Mouse (Mus musculus) hindbrain, embryonic 10.5 days (tissue): ENCODE data around the gene Iqcc. TPM values are rescaled to one million over a fixed set of nuclear protein-coding genes. Genes with fewer than 3 reads are reported as not detected.

Source experiments
- DNase-seq: peaks from one replicate; pipeline ENCODE4 v3.0.0-alpha.2; 2017; ENCODE audit warnings: low spot score
- H3K27ac ChIP-seq: fragments of 300-500 bp; sonication (generic); 2 replicates; pipeline ENCODE4 v1.5.1; 2016; ENCODE audit warnings: mild to moderate bottlenecking, moderate library complexity
- H3K27me3 ChIP-seq: fragments of 300-500 bp; sonication (generic); 2 replicates; pipeline ENCODE4 v1.6.1; 2016; ENCODE audit warnings: mild to moderate bottlenecking; ENCODE audit not compliant: poor library complexity, insufficient read depth, severe bottlenecking
- H3K36me3 ChIP-seq: fragments of 300-500 bp; sonication (generic); 2 replicates; pipeline ENCODE4 v1.6.1; 2016; ENCODE audit warnings: mild to moderate bottlenecking, moderate library complexity
- H3K4me1 ChIP-seq: fragments of 300-500 bp; sonication (generic); replicated peaks from 2 replicates; pipeline ENCODE4 v1.6.1; 2016; ENCODE audit warnings: mild to moderate bottlenecking
- H3K4me3 ChIP-seq: fragments of 300-500 bp; sonication (generic); 2 replicates; pipeline ENCODE4 v1.5.1; 2016; ENCODE audit warnings: mild to moderate bottlenecking, moderate library complexity
- H3K9me3 ChIP-seq: fragments of 300-500 bp; sonication (generic); 2 replicates; pipeline ENCODE4 v1.6.1; 2016; ENCODE audit warnings: mild to moderate bottlenecking, moderate library complexity
- WGBS: fragments of 180-500 bp; shearing (Covaris S2); methylation state at CpG from one replicate; pipeline ENCODE4 v1.1.7; 2016; 5-methylcytosine and 5-hydroxymethylcytosine counted together
- polyA plus RNA-seq: library from polyadenylated mRNA; unstranded; fragments of >200 nt; fragmentation: Nextera tagmentation; extraction: Ambion mirVana; gene quantifications from 2 replicates; pipeline ENCODE4 v1.2.1, GENCODE M21; 2016

Gene Iqcc
- polyA plus RNA-seq, 1 experiment from 2014 or later: 27.7 TPM

DNA sequence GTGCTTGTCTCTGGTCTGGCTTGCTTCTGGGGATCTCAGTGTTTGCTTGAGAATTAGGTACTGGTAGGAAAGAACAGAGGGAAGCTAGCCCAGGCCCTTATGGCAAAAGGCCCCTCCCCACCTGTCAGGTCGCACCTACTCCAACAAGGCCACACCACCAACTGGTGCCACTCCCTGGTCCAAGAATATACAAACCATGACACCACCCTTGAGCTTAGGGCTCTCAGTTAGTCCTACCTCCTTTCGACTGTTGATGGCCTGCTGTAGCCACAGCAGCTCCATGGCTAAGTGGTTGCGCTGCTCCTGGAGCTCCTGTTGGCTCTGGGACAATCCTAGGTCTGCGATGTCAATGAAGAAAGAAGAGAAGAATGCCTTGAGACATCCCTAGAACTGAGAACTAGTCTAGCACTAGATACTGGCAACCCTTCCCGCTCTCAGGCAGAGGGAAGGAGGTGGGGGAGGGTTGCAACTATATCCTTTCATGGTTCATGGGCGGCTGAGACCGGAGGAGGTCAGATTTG is 1.7 kb downstream of the Iqcc start:
- H3K27ac ChIP-seq: no peak overlapping the region
- no peaks in the 10 kb centered on the region for H3K9me3 ChIP-seq
- DNase-seq: no peak
- WGBS: 94% methylated on average over 7 of the region's 7 CpGs
- H3K4me1 ChIP-seq: peaks cover 22% of the 10 kb centered on the region
- peak overlapping the region; percentile 7; the same call in 1 of the 2 replicates for H3K4me3 ChIP-seq
- H3K27me3 ChIP-seq: no peaks in the 10 kb centered on the region
- H3K36me3 ChIP-seq: peaks cover 32% of the 10 kb centered on the region

DNA sequence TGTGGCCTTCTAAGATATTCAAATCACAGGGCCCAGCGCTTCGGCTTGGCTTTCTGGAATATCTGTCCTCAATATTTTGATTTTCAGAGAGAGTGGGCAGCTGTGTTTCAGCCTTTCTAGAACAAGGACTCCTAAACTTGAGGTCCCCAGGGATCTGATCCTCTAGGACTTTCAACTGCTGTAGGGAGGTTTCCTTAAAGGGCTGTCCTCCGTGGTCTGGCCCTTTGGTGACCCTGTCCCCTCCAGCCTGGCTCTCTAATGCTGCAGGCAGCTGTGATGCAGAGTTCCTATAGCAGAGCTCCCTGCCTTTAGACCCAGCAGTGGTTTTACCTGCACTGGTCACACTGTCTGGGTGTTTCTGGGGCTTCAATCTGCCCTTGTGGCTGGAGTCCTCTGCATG is 2.3 kb downstream of the Iqcc start:
- Histone ChIP-seq H3K36me3 (peaks cover 32% of the 10 kb centered on the region), H3K9me3 (no peaks in the 10 kb centered on the region), H3K4me1 (peaks cover 17% of the 10 kb centered on the region), H3K4me3 (no peak overlapping the region), H3K27ac (no peak overlapping the region), H3K27me3 (no peaks in the 10 kb centered on the region)
- WGBS: 91% methylated on average over 3 of the region's 3 CpGs
- no peak for DNase-seq

DNA sequence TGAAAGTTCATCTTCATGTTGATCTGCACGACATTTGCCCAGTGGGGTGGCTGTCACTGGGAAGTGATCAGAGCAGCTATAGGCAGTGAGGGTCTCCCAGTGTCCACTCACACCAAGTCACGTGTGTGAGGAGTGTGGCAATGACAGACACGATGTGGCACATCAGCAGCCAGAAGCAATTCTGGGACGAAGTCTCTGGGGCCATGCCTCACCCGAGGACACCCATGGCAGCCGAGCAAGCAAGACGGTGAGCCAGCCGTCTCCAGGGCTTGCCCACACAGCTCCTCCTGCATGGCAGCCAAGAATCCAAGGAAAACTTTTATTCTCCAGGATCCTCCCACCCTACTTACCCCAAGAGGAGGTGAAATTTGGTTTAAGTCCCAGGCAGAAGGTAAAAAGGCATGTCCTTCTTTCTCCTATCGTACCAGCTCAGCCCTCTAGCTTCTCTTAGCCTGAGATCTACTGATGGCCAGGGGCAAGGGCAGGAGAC is 3.1 kb downstream of the Iqcc start:
- WGBS: 89% methylated on average over 9 of the region's 9 CpGs
- Histone ChIP-seq H3K9me3 (no peaks in the 10 kb centered on the region), H3K36me3 (peaks cover 28% of the 10 kb centered on the region), H3K27ac (no peak overlapping the region), H3K4me1 (peaks cover 17% of the 10 kb centered on the region), H3K27me3 (no peaks in the 10 kb centered on the region), H3K4me3 (no peak overlapping the region)
- DNase-seq: no peak

DNA sequence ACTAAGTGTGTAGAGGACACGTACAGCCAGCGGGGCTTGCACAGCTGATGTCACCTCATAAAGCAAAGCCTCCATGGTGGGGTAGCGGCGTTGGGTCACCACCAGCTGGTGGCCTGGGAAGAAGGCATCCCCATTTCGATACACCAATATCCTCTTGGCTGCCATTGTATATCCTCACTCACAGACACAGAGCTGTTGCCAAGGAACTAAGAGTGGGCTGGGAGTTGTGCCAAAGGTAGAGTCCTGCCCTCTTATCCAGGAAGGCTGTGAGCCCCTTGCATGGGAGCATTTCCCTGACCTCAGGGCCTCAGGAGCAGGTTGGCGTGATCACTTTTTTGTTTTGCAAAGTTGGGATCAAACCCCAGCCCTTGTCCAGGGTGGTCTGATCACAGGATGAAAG is 4.8 kb downstream of the Iqcc start, which contains the start of gene Dcdc2b:
Gene Dcdc2b, minus strand, starts transcription at position 165 of the 400 bp plus-strand sequence.
- WGBS: 90% methylated on average over 6 of the region's 6 CpGs
- DNase-seq: no peak
- H3K27me3 ChIP-seq: no peaks in the 10 kb centered on the region
- no peaks in the 10 kb centered on the region for H3K9me3 ChIP-seq
- H3K36me3 ChIP-seq: peaks cover 34% of the 10 kb centered on the region
- no peak within 1 kb of the TSS for H3K4me3 ChIP-seq
- H3K4me1 ChIP-seq: peaks cover 14% of the 10 kb centered on the region
- no peak within 1 kb of the TSS for H3K27ac ChIP-seq

DNA sequence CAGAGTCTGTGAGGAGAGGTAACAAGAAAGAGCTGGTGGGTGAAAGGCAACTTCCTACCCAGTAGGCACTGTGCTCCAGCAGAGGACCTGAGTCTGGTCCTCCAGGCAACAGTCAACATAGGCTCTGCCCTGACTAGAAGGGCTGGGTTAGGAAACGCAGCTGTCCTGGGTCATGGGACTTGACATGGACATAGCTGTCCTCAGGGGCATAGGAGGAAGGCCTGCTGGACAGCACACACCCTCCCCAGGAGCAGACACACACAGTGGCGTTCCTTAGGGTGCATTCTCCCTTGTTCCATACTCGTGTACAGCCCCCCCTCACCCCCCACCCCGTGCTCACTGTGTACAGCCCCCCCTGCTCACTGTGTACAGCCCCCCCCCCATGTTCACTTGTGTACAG is 8.4 kb downstream of the Iqcc start:
- H3K27ac ChIP-seq: no peak overlapping the region
- H3K27me3 ChIP-seq: no peaks in the 10 kb centered on the region
- no peaks in the 10 kb centered on the region for H3K4me1 ChIP-seq
- H3K9me3 ChIP-seq: no peaks in the 10 kb centered on the region
- WGBS: 72% methylated on average over 4 of the region's 4 CpGs
- peaks cover 44% of the 10 kb centered on the region for H3K36me3 ChIP-seq
- no peak overlapping the region for H3K4me3 ChIP-seq
- no peak for DNase-seq

DNA sequence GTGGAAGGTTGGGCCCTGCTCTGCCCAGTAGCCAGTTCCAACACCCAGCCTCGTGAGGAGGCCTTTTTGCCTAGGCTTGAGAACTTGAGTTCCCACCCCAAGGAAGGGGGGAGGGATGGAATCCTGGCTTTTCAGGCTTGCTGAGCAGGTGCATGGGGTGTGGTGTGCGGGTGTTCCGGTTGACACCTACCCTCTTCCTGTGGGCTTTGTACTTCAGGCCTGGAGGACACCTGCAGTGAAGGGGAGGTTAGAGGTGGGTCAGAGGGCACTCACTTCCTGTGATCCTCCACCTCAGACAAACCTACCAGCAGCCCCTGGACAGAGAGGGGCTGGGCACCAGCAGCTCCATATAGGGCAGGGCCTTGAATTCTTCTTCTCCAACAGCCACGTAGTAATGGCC is 8.9 kb downstream of the Iqcc start:
- no peaks in the 10 kb centered on the region for H3K4me1 ChIP-seq
- no peak overlapping the region for H3K27ac ChIP-seq
- no peaks in the 10 kb centered on the region for H3K27me3 ChIP-seq
- WGBS: 78% methylated on average over 4 of the region's 4 CpGs
- DNase-seq: no peak
- H3K9me3 ChIP-seq: no peaks in the 10 kb centered on the region
- H3K36me3 ChIP-seq: peaks cover 48% of the 10 kb centered on the region
- H3K4me3 ChIP-seq: no peak overlapping the region

DNA sequence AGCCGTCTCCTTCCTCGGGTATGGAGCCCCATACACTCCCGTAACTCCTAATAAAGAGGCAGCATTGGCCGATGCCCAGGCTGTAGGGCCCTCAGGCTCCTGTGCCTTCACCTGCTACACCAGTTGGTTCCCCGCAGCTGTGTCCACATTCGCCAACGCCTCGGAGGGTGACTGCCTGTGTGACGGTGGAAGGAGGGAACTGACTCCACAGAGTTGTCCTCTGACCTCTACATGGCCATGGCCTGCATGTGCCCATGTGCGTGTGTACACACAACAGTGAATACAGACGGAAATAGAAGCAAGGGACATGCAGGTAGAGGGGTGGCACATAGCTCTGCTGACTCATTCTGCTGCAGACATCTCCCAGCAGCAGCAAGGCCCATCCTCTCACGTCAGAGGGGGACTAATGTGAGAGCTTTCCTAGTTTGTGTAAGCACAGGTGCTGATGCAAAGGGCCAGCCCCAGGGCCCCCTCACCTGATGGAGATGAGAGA is 9.7 kb downstream of the Iqcc start:
- H3K9me3 ChIP-seq: no peaks in the 10 kb centered on the region
- DNase-seq: no peak
- 0 out of 2 replicates have a peak overlapping the region, but pooled peaks have one; percentile 37 for H3K27ac ChIP-seq
- no peak overlapping the region for H3K4me3 ChIP-seq
- no peaks in the 10 kb centered on the region for H3K27me3 ChIP-seq
- no peaks in the 10 kb centered on the region for H3K4me1 ChIP-seq
- 84% methylated on average over 12 of the region's 12 CpGs for WGBS
- H3K36me3 ChIP-seq: peaks cover 54% of the 10 kb centered on the region

DNA sequence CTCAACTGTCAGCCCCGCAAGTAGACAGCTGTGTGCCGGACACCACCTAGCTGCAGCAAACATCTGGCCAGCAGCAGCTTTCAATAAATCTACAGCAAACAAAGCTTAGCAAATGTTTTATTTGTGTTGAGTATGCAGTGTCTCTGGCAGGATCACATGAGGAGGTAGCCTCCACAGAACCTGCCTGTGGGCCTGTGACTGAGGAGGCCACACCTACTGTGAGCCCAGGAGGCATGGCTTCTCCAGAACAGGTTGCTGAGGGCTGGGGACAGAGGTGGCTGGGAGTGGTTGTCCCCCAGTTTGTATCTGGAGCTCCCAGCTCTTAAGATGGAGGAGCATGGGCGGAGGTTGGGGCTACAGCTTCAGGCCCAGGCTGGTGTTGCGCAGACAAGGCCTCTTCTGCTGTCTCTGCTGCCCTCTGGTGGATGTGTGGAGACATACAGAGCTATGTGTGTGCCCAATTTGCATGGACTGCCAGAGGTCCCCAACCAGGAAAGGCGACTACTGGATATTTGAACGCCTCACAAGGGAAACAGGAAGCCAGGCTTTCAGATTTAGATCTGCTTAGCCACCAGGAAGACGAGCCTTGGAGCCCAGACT is 10.4 kb downstream of the Iqcc start:
- no peaks in the 10 kb centered on the region for H3K4me1 ChIP-seq
- H3K27me3 ChIP-seq: no peaks in the 10 kb centered on the region
- peaks cover 60% of the 10 kb centered on the region for H3K36me3 ChIP-seq
- peak; percentile 86 for DNase-seq
- WGBS: 42% methylated on average over 7 of the region's 7 CpGs
- peak overlapping the region; percentile 19; the same call in 1 of the 2 replicates for H3K27ac ChIP-seq
- no peaks in the 10 kb centered on the region for H3K9me3 ChIP-seq
- H3K4me3 ChIP-seq: 0 out of 2 replicates have a peak overlapping the region, but pooled peaks have one; percentile 7

DNA sequence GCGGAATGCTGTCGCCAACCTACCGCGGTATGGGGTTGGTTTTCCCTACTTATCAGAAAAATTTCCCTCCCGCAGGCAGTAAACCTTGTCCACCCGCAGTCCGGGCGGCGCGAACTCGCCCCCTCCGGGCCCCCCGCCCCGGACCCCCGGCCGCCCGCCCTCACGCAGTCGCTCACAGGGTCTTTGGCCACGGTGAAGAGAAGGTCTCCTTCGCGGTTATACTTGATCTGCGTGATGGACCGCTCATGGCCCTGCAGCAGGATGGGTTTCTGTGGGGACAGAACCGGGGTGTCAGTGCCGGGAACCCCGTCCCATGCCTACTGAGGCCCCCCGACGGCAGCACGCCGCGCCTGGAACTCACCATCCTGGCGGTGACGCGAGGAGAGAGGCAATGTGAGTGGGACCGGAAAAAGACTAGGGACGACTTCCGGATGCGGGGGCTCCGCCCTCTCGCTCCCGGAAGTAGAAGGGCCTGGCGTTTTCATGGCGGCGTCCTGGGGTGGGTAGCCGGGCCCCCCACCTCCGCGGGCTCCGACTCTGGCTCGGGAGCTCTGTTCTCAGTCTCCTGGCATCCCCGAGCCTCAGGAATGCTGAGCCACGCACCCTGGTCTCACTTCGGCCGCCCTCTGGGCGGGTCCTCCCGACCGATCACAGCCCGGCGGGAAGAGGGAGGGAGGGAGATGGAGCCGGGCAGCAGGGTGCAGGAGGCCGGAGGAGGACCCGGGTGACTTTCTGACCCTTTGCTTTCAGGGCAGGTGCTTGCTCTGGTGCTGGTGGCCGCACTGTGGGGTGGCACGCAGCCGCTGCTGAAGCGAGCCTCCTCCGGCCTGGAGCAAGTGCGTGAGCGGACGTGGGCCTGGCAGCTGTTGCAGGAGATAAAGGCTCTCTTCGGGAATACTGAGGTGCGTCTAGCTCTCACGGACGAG is 18.4 kb downstream of the Iqcc start, which contains the start of the genes Eif3i and Tmem234:
Gene Eif3i, minus strand, starts transcription at position 416 of the 926 bp plus-strand sequence.
Gene Tmem234, plus strand, starts transcription at position 436 of the 926 bp plus-strand sequence.
- under 1% methylated on average over 74 of the region's 74 CpGs for WGBS
- peaks cover 74% of the 10 kb centered on the region for H3K36me3 ChIP-seq

DNA sequence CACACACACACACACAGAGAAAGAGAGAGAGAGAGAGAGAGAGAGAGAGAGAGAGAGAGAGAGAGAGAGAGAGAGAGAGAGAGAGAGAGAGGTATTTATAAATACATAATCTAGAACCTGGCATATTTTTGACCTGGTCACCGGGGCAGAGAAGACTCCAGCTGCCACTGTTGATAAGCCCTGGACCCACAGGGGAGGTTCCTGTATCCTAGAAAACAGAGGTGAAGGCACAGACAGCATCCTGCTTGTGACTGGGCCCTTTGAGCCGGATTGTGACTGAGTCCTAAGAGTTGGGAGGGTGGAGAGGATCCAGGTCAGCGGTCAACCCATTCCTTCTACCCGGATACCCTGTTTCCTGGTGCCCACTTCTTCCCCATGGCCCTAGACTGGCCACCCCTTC is 30.0 kb downstream of the Iqcc start:
- 86% methylated on average over 4 of the region's 4 CpGs for WGBS
- Histone ChIP-seq H3K27me3 (no peaks in the 10 kb centered on the region), H3K36me3 (peaks cover 41% of the 10 kb centered on the region), H3K4me3 (no peak overlapping the region), H3K4me1 (peaks cover 25% of the 10 kb centered on the region), H3K9me3 (no peaks in the 10 kb centered on the region), H3K27ac (no peak overlapping the region)
- DNase-seq: no peak

More for the DNA sequence above, 18.4 kb downstream of the Iqcc start, which contains the start of the genes Eif3i and Tmem234:
- peak; percentile 89 for DNase-seq
- Histone ChIP-seq H3K4me1 (peaks cover 32% of the 10 kb centered on the region), H3K27ac (peak within 1 kb of the TSS; percentile 96), H3K9me3 (no peaks in the 10 kb centered on the region), H3K27me3 (no peaks in the 10 kb centered on the region), H3K4me3 (peak within 1 kb of the TSS; percentile 100)

DNA sequence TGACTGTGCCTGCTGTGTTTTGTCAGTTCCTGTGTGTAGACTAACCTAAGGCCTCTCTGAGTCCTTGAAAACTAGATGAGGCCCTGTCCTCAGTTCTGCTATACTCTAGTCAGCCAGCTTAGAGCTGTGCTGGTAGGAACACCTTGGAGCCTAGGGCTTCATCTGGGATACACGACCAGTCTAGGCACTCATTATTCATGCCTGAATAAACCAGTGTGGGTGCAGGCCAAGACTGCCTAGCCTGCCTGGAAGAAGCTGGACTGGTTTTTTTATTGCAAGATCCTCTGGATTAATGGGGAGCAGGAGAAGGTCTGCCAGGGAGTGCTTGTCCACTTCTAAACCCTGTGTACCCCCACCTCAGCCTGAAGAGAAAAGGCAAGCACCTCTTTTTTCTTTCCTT is 32.0 kb downstream of the Iqcc start:
- H3K36me3 ChIP-seq: peaks cover 21% of the 10 kb centered on the region
- WGBS: 47% methylated on average over 1 of the region's 1 CpGs
- no peak for DNase-seq
- H3K27me3 ChIP-seq: no peaks in the 10 kb centered on the region
- H3K4me3 ChIP-seq: no peak overlapping the region
- H3K27ac ChIP-seq: no peak overlapping the region
- peaks cover 18% of the 10 kb centered on the region for H3K4me1 ChIP-seq
- no peaks in the 10 kb centered on the region for H3K9me3 ChIP-seq

DNA sequence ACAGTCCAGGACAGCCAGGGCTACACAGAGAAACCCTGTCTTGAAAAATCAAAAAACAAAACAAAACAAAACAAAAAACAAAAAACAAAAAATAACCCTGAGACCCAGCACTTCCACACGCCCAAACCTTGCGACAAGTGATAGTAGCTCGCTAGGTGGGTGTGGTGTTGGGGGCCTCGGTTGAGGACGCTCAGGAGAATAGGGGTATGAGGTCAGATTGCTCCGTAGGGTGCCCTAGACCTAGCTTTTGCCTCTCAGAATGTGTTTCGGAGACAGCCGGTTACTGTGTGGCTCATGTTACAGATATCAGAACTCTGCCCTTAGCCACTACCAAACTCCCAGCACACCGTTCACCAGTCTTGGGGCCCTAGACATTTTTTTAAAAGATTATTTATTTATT is 33.1 kb downstream of the Iqcc start:
- 75% methylated on average over 9 of the region's 9 CpGs for WGBS
- Histone ChIP-seq H3K4me1 (peaks cover 18% of the 10 kb centered on the region), H3K27me3 (no peaks in the 10 kb centered on the region), H3K27ac (peak overlapping the region; percentile 62; the same call in 1 of the 2 replicates), H3K9me3 (no peaks in the 10 kb centered on the region), H3K4me3 (peak overlapping the region; percentile 58), H3K36me3 (peaks cover 10% of the 10 kb centered on the region)
- DNase-seq: no peak
